Mouse (Mus musculus) CD4-positive, CD25-positive, alpha-beta regulatory T cell, adult 4 months (primary cell): ENCODE data around the gene Tex46. TPM values are rescaled to one million over a fixed set of nuclear protein-coding genes. Genes with fewer than 3 reads are reported as not detected.

ENCODE experiments used
- ATAC-seq: one replicate; pipeline ENCODE4 v1.8.0; 2017
- polyA plus RNA-seq, 2 experiments: library from polyadenylated mRNA; unstranded; fragments of 100-300 nt; shearing (Covaris generic); gene quantifications; one replicate each; pipeline ENCODE4 v1.2.1; 2017

The Tex46 gene
- polyA plus RNA-seq, 2 experiments from 2014 or later: not detected

DNA sequence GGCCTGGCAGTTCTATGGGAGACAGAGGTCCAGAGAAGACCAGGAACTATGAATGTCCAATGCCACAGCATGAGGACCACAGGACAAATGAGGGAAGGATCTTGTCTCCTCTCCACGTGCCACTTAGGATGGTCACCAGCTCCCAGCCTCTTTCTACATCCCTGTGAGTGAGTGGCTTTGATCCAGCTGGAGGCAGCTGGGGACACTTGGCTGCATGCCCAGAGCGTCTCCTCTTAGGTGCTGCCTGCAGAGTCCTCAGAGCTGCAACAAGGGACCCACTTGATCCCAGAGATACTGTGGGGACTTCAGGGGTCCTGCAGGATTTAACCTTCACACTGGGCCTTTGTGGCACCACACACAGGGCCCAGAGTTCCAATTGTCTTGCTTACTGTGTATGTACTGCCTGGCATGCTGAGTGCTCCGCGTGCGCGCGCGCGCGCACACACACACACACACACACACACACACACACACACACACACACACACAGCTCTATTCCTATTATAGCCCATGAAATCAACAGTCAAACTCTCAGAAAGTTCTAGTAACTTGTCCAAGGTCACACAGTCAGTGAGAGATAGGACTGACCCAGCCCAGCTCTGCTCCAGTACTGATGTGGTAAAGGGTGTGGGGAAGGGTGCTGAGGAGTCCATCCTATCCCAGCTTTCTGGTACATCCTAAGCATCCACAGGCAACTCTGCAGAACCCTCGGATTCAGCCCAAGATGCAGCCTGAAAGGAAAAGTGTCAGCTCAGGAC, 21.2 kb downstream of the Tex46 start:
- ATAC-seq: no peak

DNA sequence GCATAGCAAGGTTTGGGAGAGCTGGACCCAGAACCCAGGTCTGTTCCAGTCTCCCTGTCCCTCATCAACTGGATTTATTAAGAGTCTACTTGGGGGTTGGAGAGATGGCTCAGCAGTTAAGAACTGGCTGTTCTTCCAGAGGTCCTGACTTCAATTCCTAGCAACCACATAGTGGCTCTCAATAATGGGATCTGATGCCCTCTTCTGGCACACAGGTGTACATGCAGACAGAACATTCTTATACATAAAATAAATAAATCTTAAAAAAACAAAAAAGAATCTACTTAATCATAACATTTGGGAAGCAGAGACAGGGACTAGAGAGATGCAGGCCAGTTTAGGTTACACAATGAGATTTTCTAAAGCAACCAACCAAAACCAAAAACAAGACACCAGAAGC, 25.8 kb downstream of the Tex46 start:
- no peak for ATAC-seq

DNA sequence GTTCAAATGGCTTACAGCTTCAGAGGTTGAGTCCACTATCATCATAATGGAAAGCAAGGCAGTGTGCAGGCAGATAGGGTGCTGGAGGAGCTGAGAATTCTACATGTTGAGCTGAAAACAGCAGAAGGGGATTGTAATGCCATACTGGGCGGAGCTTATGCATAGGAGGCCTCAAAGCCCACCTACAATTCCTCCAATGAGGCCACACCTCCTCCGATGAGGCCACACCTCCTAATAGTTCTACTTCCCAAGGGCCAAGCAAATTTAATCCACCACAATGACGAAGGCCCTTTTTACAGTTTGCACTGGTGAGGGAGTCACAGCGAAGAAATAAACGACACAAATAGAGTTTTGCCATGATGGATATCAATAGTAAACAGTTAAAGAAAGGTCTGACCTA, 26.3 kb downstream of the Tex46 start:
- ATAC-seq: no peak

DNA sequence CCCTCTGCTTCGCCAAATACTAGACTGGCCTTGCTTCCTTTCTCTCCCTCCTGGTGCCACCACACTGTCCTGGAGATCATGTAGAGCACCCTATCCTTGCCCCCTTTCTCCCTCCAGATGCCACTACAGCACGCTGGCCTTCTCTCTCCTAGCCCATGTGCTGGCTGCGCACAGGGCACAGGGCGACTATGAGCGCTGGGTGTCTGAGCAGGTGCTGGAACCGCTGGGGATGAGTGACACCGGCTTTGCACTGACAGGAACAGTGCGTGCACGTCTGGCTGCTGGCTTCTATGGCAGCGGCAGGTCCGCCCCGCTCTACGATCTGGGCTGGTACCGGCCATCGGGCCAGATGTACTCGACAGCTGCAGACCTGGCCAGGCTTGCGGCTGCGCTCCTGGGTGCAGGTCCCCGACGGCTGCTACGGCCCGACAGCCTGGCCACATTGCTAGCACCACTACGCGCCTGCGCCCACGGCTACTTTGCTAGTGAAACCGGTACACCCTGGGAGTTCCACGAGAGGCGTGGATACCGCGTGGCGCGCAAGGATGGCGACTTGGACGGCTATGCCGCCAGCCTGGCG, 26.8 kb downstream of the Tex46 start:
- ATAC-seq: no peak

DNA sequence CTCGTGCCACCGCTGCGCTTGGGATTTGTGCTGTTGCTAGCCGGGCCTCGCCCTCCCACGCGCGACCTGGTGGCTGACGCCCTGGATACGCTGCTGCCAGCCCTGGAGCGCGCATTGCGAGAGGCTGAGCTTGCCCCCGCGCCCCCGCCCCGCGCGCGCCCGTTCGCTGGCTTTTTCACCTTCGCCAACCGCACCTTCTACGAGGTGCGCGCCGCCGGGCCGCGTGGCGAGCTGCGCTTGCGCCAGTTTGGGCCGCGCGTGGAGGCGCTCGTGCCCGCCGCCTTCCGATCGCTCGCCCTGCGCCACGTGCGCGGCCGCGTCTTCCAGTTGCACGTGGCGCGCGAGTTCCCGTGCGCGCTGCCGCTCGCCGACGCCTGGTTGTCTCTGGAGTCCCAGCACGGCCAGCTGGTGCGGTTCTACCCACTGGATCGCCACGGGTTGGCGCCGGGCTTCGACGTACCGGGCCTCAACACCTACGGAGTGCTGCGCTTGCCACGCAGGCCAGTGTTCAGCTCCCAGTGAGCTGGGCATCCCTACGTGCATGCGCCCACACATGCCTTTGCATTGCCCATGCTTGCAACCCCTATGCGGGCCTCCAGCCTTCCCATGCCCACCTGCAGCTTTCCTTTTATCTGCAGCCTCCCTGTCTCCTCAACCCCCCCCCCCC, 27.5 kb downstream of the Tex46 start:
- ATAC-seq: no peak

DNA sequence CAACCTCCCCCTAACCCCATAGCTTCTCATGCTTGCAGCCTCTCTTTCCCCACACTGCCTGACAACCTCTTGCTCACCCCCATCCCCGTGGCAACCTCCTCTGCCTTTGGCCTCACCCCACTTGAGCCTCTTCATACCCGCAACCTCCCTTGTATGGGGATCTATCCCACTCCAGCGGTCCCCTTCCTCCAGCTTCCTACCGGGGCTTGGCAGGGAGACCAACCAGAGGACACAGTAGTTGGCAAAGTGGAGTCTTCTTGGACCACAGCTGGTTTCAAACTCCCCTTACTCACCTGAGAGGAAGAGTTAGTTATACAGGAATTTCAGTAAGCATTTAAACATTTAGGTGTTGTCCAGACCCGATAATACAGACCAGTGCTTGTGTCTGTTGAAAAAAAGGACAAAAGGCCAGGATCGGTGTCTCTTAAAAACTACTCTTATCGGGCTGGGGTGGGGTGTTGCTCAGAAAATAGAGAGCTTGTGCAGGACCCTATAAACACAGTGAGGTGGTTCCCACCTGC, 28.1 kb downstream of the Tex46 start:
- ATAC-seq: no peak

DNA sequence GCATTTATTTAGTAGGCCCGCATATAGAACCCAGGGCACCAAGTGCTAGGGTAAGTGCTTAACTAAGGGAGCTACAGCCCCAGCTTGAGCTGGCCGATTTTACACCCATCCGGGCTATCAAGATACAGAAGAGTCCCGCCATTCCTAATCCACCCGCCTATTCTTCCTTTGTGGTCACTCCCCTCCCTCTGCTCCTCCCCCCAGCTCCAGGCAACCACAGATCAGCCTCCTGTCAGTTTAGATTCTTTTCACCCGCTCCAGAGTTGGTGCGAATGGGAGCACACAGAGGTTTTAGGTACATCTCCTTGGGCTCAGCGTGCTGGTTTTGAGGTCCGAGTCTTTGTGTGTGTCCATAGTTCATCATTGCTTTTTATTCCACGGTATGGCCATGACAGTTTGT, 28.7 kb downstream of the Tex46 start:
- ATAC-seq: no peak

DNA sequence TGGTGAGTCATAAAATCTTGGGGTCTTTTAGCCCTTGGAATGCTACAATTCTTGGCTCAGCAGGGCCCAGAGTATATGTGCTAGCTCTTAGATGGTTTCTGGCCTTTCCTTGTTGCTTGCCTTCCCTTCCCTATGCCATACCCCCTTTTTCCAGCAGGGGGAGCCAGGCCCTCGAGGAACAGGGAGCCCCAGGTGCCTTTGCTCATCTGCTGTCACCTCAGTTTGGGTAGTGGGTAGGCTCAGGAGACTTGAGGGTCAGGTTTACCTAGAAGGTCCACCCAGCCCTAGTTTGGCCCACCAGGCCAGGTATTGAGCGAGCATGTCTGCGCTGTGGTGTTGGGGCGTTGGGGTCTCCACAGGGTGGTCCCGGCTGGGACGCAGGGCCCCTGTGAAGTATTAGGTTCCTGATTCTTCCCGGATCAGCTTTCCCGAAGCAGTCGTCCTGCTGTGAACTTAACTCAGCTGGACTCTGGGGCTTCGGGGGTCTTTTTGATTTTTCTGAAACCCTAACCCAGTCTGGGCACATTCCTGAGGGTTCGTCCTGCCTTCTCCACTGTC, 38.8 kb downstream of the Tex46 start:
- ATAC-seq: no peak

DNA sequence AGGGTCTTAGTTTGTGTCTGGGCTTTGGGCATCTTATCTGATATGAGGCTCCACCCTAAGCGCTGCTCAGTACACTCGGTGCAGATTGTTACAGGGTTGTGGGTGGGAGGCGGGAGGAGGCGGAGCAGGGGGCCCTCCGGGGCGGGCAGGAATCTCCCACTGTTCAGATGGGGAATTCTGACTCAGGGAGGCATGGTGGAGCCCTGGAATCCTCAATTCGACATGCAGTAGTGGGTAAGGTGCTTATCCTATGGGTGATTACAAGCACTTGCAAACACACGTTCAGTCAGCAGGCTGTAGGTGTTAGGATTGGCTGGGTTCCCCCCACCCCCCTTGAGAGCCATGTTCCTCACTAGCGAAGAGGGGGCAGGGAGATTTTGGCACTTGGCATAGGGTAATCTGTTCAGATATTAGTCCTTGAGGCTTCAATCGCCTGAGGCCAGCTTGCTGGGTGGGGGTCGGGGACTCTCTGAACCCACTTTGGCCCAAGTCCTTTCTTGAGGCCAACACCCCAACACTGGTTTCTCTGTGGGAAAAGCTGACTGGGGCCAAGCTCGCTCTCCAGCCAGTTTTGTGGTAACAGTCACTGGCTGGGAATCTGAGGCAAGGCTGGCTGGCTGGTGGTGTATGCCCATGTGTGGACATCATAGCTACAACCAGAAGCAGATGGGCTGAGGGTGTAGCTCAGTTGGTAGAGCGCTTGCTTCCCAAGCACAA, 39.4 kb downstream of the Tex46 start:
- ATAC-seq: no peak

DNA sequence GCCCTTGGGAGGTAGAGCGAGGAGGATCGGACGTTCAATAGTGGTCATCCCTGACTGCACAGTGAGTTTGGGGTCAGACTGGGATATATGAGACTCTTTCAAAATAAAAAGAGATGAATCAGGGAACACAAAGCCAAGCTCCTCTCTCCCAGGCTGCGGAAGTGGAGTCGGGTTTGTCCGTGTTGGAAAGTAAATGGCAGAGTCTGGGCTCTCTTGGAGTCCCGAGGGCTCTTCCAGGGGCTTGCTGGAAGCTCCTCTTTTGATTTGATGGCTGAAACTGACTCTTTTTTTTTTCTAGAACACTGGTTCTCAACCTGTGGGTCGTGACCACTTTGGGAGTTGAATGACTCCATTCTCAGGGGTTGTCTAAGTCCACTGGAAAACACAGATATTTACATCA, 40.0 kb downstream of the Tex46 start:
- ATAC-seq: no peak

DNA sequence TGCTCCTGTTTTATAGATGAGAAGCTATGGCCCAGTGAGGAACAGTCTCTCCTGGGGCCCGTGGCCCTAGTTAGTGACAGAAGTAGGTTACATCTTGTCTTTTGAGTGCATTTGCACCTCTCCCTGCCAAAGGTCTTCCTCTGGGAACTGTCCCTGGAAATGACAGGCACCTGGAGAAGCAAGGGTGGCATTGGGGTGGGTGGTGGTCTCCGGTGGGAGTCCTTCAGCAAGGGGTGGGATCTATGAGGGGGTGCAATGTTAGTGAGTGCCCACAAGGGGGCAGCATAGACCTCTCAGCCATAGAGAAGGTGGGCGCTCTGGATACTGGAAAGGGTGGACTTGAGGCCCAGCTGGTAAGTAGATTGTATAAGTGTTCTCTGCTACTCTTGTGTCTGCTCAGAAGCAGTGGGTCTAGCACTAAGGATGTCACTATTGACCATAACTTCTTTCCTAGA, 41.1 kb downstream of the Tex46 start:
- no peak for ATAC-seq

DNA sequence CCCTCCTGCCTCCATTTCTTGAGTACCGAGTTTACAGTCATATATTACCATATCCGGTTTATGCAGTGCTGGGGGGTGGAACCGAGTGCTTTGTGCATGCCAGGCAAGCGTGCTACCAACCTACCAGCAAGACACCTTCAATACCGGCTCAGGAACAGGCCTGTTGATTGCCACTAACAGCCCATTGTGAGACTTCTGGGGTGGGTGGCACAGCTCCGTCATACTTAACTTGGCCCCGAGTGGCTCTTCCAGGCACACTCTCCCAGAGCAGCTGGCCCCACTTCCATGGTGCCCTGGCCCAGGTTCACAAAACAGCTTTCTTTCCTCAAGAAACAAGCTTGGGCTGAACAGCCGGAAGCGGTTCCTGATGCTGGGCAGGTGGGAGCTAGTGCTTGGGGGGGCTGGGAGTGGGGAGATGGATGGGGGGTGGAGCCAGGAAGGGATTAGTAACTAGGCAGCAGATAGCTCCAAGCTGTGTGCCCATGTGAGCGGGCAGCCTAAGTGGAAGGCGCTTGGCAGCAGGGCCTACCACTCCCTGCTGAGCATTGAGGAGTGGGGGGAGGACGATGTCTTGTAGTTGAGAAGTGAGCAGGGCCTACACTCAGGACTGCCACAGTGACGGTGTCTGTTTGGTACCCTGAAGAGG, 41.8 kb downstream of the Tex46 start:
- no peak for ATAC-seq

DNA sequence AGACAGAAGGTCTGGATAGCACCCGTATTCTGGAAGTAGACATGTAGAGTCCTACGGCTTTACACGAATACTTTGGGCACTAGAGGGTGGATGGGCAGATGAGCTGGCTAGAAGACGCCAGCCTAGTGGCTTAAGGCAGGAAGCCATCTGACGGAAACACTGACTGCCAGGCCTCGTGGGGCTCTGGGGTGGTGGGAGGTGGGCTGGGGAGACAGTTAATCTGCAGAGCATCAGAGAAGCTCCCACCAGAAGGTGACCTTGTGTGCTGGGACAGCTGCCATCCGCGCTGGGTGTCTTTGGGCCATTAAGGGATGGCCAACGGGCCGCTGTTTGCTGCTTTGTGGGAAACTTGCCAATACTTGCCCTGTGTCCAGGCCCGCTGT, 42.3 kb downstream of the Tex46 start:
- ATAC-seq: no peak

DNA sequence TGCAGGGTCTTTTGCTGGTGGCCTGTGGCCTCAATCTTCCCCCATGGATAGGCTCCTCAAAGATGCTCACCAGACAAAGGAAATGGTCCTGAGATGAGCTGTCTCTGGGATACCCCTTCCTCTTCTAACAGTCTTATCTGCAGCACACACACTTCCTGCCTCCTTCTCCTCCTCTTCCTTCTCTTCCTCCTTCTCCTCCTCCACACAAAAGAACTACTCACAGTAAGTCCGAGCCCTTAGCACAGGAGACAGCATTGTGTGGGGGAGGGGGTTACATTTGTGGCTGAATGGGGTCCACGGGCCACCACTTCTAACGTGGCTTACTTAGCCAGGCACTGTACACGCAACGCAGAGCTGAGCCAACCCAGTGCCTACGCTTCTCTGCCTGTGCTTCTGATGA, 42.8 kb downstream of the Tex46 start:
- no peak for ATAC-seq

DNA sequence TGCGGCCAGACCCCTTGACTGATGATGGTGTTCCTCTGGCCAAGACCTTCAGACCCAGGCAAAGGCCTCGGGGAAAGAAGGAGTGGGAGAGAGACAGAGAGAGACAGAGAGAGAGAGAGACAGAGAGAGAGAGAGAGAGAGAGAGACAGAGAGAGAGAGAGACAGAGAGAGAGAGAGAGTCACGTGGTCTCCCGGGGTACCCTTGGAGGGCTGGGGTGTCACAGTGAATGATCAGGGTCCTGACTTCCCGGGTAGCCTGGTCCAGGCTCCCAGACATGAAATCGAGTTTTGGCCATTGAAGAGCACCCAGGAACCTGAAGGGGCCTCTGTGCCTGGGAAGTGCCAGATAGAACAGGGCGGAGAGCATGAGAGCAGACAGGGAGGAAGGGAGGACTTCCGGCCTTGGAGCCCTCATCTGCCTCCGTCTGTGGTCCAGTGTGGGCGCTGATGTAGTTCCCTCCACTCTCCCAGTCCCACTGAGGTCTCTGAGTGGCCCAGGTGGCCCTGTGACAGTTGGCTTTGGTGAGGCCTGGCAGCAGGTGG, 43.5 kb downstream of the Tex46 start:
- no peak for ATAC-seq

DNA sequence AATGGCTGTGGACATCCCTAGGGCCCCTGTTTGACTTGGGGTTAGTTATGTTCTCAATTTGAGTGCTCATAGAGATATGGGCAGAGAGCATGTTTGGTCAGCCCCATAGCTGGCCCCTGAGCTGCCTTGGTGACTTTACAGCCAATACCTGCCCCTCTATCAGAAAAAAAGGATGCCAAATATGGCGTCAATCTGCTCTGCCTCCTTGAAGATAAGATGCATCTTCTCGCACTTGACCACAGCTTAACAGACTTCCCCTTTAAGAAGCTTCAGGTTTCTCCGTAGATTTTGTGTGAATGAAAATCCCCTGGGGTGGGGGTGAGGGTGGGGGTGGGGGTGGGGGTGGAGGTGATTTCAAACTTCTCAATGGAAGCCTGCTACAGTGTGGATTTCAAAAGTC, 47.7 kb downstream of the Tex46 start:
- ATAC-seq: no peak

Other genes starting within 250 kb of the Tex46 start
- not detected for gene Htr1d, start 186.9 kb upstream of the Tex46 start, polyA plus RNA-seq
- not detected for gene 6030445D17Rik, start 148.2 kb upstream of the Tex46 start, polyA plus RNA-seq
- 1 to 10 TPM; 5.8 to 7.2 TPM for gene Luzp1, start 140.7 kb upstream of the Tex46 start, polyA plus RNA-seq
- 10 to 100 TPM; 21.0 to 25.9 TPM for gene Kdm1a, start 7.7 kb upstream of the Tex46 start, polyA plus RNA-seq
- under 1 TPM in 1 of 2 experiments, not detected in 1; 0.17 TPM for gene Lactbl1, start 12.2 kb downstream of the Tex46 start, polyA plus RNA-seq
- not detected for gene Ephb2, start 225.6 kb downstream of the Tex46 start, polyA plus RNA-seq